Mouse (Mus musculus) liver, postnatal 0 days (tissue): ENCODE results near the gene Rapgef1.

Experiments
- CTCF ChIP-seq: sonication (generic); IDR thresholded peaks from 2 replicates; pipeline ENCODE4 v1.5.1; 2016; ENCODE audit warnings: antibody characterized with exemption, low read depth
- EP300 ChIP-seq: IDR thresholded peaks from 2 replicates; pipeline ENCODE4 v1.6.1; 2016; ENCODE audit warnings: antibody characterized with exemption, low read depth, mild to moderate bottlenecking

DNA sequence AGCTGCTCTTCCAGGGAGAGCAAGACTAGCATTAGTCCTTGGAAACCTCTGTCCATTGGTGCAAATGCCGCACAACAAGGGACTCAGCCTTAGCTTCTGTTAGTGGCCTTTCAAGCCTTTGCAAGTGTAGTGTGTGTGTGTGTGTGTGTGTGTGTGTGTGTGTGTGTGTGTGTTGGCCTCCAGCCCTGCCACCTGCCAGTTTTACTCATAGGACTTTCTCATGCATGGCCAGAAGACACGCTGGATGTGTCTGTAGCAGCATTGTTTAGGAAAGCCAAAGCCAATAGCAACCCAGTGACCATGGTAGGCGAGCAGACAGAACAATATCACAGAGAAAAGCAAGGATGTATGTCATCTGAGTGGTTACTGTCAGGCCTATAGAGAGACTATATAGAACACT is 52.3 kb downstream of the Rapgef1 start:
- TF ChIP-seq CTCF (no peak), EP300 (no peak)
